Mouse (Mus musculus): Measurements from ENCODE around the gene Ttll9. TPM values are rescaled to one million over a fixed set of nuclear protein-coding genes. Genes with fewer than 3 reads are reported as not detected.
A peak's percentile ranks its signal among the peaks of the same experiment; 100 is the strongest.

The Ttll9 gene
- total RNA-seq (2021) = not detected

GRCm38 (mm10) chr2:152962091-152962793 is at the start of gene Ttll9:
TSS of gene Ttll9 (plus strand) at chr2:152962485.
- intact Hi-C loops (cut with DNase I) = no loop called here
- DNase-seq = peak; percentile 45 to 60

GRCm38 (mm10) chr2:152913471-152913870 is 48.8 kb upstream of the Ttll9 start:
- DNase-seq = no peak
- intact Hi-C loops (cut with DNase I) = no loop called here

GRCm38 (mm10) chr2:152914310-152915120 is 47.8 kb upstream of the Ttll9 start:
- intact Hi-C loops (cut with DNase I) = loop anchor here (1.0 to 2.0 kb wide), 3 partner anchors 19 to 230 kb away; partner anchors contain the start of genes Foxs1 and Pdrg1
- peak; percentile 86 to 89 for DNase-seq

DNA sequence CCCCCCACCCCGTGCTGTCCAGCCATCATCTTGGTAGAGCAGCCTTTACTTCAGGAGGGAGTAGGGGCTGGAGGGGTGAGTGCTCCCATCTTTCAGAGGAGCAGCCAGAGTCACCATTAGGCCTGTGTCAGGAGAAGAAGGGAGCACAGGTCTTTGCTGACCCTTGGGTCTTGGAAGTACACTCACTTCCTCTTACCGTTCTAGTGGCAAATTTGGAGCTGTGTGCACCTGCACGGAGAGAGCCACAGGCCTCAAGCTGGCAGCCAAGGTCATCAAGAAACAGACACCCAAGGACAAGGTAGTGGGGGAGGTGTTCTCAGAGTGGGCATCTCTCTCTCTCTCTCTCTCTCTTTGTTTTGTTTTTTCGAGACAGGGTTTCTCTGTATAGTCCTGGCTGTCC is 46.8 kb upstream of the Ttll9 start:
- intact Hi-C loops (cut with DNase I) = loop anchor here (2.0 kb wide), 1 partner anchor 229 kb away; no protein-coding TSS in a partner anchor
- no peak for DNase-seq

DNA sequence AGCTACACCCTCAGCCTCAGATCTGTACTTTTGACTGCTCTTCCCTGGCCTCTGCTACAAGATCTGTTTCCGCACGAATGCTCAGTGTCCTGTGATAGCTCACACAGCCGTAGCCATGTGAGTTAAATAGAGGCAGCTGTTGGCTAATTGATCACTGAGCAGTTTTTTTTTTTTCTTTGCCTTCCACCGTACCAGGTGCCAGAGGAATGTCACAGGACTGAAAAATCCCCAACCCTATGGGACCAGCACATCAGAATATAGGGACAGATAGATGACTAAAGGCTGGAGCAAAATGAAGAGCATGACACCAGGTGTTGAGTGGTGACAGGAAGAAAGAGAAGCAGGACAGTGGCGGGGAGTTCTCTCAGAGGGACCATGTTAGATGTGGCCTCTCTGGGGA is 46.2 kb upstream of the Ttll9 start:
- no peak for DNase-seq
- intact Hi-C loops (cut with DNase I) = no loop called here

- intact Hi-C loops (cut with DNase I) = no loop called here
- DNase-seq = no peak
Observed at GRCm38 (mm10) chr2:152917671-152918070, 44.6 kb upstream of the Ttll9 start.

GRCm38 (mm10) chr2:152922376-152922775 is 39.9 kb upstream of the Ttll9 start:
- intact Hi-C loops (cut with DNase I) = no loop called here
- no peak for DNase-seq

DNA sequence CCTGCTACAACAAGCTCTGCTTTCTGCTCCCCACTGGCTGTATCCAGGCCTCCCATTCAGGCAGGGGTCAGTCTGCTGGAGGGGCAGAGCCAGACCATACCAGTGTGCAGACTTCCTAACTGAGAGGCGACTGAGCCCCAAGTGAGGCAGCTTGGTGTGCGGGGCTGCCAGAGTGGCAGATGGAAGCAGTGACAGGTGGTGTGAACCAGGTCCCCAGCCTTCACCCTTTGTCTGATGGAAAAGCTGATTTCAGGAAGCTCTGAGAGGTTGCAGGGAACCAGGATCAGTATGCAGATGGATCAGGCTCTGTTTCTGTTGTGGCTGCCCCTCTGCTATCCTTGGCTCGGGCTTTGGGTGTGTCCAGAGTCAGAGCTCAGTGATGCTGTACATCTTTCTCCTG is 38.7 kb upstream of the Ttll9 start:
- intact Hi-C loops (cut with DNase I) = no loop called here
- no peak for DNase-seq

DNA sequence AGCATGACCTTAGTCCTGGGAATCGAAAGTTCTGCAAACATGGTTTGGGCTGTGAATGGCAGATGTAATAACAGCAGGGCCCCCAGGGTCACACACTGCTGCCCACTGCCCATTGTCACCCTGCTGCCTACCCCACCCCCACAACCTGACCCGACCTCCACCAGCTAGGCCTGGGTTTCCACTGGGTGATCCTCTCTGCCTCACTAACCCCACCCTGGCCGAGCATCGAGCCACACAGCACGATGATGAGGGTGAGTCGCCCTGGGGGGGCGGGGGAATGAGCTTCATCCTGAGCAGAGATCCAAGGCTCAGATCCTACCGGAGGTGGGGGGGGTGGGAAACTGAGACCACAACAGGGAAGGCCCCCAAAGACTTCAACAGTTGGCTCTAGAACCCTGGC is 38.2 kb upstream of the Ttll9 start:
- intact Hi-C loops (cut with DNase I) = no loop called here

DNA sequence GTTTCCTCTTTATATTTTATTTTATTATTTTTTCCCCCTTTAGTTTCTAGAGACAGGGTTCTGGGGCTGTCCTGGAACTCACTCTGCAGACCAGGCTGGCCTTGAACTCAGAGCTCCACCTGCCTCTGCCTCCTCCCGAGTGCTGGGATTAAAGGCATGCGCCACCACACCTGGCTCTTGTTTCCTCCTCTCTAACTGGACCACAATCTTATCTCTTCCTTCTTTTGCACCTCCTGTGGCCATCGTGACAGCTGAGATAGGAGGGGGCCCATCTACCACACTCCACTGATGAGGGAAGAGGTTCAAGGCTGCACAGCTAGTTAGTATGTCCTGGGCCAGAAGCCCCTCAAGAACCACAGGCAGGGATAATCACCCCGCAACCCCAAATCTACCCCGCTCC is 37.7 kb upstream of the Ttll9 start:
- no peak for DNase-seq
- intact Hi-C loops (cut with DNase I) = no loop called here

More for the DNA sequence above, 38.2 kb upstream of the Ttll9 start:
- no peak for DNase-seq

- peak; percentile 74 to 77 for DNase-seq
- intact Hi-C loops (cut with DNase I) = no loop called here
Observed at GRCm38 (mm10) chr2:152925189-152925872, 37.0 kb upstream of the Ttll9 start.

DNA sequence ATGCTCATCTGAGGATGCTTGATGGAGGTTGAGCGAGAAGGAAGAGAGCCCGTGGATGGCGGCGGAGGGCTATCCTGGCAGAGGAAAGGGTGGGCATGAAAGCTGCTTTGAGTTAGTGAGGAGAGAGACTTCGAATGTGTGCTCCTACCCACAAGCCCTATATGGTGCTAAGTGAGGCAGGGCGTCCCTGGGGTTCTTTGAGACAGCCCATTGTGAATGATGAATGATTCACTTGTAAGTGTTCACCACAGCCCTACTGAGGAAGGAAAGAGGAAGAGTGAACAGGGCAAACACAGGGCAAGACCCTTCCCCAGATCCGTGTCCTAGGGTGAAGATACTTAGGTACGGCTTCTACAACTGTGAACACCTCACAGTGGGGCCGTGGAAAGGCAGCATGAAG is 35.4 kb upstream of the Ttll9 start:
- intact Hi-C loops (cut with DNase I) = no loop called here
- no peak for DNase-seq

DNA sequence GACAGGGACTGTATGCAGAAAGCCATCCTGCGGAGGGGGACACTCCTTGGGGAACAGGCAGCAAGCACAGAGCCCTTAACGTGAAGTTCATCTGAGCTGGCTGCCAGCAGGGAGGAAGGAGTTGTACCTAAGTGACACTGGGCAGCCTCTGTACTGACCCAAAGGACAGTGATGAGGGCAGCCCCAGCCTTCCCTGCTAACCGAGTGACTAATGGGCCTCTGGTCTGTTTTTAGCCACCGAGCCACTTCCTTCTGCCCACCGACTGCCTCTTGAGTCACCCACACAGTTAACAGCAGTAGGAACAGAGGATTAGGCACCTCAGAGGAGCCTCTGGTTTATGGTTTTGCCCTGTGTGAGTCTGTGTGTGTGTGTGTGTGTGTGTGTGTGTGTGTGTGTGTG is 34.9 kb upstream of the Ttll9 start:
- DNase-seq = no peak
- intact Hi-C loops (cut with DNase I) = no loop called here

DNA sequence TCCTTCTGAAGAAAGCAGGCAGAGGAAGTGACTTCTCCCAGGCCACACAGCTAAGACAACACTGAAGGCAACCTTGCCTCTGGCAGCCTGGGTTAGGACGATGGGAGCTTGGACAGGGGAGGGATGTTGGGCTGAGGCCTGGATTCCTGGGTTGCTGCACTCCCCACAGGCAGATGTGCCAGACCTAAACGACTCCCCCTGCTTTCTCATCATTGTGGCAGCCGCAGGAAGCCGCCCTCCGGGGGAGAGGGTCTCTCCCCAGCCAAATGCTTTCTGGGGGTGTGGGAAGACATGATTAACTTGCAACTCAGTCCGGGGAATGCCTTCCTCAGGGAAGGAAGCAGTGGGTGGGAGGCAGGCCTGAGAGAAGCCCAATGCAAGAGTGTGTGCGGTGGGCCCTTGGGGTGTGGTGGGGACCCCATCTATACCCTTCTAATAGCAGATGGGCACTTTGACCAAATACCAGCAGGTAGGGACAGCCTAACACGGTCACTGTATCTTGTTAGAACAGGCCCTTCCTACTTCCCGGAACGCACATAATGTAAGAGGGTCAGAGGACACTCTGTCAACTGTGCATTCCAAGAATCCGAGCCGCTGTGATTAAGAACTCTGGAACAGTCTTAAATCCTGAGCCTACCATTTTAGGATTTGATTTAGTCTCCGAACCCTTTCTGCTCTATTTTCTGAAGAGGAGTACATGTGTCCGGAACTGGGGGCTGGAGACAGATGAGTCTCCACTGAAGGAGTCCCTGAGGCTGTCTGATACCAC is 33.9 kb upstream of the Ttll9 start:
- intact Hi-C loops (cut with DNase I) = no loop called here
- no peak for DNase-seq

GRCm38 (mm10) chr2:152928988-152929370 is 33.3 kb upstream of the Ttll9 start:
- DNase-seq = no peak
- intact Hi-C loops (cut with DNase I) = no loop called here

- DNase-seq = peak; percentile 57 to 66
- intact Hi-C loops (cut with DNase I) = no loop called here
Observed at GRCm38 (mm10) chr2:152930276-152930675, 32.0 kb upstream of the Ttll9 start.

GRCm38 (mm10) chr2:152931456-152932160 is 30.7 kb upstream of the Ttll9 start:
- intact Hi-C loops (cut with DNase I) = no loop called here
- DNase-seq = no peak

DNA sequence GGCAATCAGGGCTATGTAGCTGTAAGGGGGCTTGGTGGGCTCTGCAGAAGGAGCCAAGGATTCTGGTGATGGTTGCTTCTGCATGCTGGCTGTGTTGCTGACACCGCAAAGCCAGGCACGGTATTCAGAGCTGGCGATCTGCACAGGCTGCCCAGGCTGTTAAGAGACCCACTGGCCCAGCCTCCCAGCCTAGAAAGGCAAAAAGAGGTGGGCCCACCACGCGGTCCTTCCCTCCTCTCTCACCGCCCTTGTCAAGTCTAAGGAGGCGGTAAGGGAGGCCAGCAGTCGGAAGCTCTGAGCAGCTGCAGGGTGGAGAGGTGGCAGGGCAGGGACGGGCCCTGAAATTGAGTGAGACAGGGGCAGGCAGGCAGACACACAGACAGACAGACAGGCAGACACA is 29.2 kb upstream of the Ttll9 start, which contains the start of gene Foxs1:
TSS of gene Foxs1 (minus strand) at position 161 of the 400 bp plus-strand sequence.
- peak; percentile 46 to 57 for DNase-seq
- intact Hi-C loops (cut with DNase I) = loop anchor here (1.0 kb wide), 1 partner anchor 19 kb away; no protein-coding TSS in a partner anchor

DNA sequence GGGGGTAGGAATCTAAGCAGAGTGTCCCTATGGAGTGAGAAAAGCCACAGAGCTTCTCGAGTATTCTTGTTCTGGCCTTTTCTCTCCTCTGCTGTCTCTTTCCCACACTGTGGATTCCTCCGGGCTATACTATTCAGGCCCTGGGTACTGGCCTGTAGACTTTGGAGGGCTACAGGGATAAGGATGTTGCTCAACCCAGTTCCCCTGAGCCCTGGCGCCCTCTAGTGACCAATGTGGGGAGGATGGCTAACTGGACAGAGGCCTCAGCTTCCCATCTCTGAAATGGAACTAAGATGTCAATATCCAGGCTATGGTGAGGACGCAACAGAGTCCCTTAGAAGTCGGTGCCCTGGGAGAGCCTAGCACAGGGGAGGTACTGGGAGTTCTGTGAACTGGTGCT is 28.7 kb upstream of the Ttll9 start:
- DNase-seq = peak; percentile 78 to 80
- intact Hi-C loops (cut with DNase I) = loop anchor here (1.0 kb wide), 1 partner anchor 19 kb away; no protein-coding TSS in a partner anchor

DNA sequence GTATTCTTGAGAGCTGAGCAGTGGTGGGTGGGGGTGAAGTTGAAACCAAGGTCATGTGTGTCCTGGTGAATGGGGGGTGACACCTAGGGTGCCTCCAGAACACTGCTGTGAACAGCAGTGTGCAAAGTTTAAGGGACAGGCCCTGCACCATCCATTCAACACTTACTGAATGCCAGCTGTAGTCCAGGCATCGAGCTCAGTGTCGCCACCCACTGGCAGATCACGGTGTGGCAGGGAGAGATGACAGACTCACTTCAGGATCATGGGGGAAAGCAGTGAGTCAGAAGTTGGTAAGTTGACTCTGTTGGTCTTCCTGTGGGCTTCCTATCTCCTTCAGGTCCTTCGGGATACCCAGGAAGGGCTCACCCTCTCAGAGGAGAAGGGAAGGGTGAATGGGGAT is 22.4 kb upstream of the Ttll9 start:
- DNase-seq = peak; percentile 46 to 71
- intact Hi-C loops (cut with DNase I) = loop anchor here (5.0 kb wide), 1 partner anchor 33 kb away; no protein-coding TSS in a partner anchor
